Mouse (Mus musculus): ENCODE data around the gene Rnf208. TPM values are rescaled to one million over a fixed set of nuclear protein-coding genes. Genes with fewer than 3 reads are reported as not detected.

The Rnf208 gene
- 6.4 and 9.1 TPM in 2 replicates for polyA plus RNA-seq (2016; fragmentation: Nextera tagmentation; extraction: Ambion mirVana)

- Histone ChIP-seq H3K9me3 (no peaks in the 10 kb centered on the region), H3K4me1 (peaks cover 30% of the 10 kb centered on the region), H3K4me3 (peak within 1 kb of the TSS; percentile 70), H3K27me3 (ENCODE audit: insufficient read depth, poor library complexity, severe bottlenecking) (peaks cover 46% of the 10 kb centered on the region), H3K27ac (peak within 1 kb of the TSS; percentile 81), H3K36me3 (peaks cover 19% of the 10 kb centered on the region; the same call in 1 of the 2 replicates)
- WGBS = under 1% methylated on average over 59 of the region's 59 CpGs
- no peak for DNase-seq (ENCODE audit: low spot score)
These were observed at the start of gene Rnf208, which contains the start of gene Cysrt1 for GRCm38 (mm10) chr2:25242101-25242506. Rnf208 (plus strand) TSS chr2:25242255. Cysrt1 (minus strand) TSS chr2:25242452.

GRCm38 (mm10) chr2:25193330-25193770 lies 48.7 kb upstream of the Rnf208 start:
- peak; percentile 91 for DNase-seq (ENCODE audit: low spot score)
- Histone ChIP-seq H3K4me1 (peaks cover 48% of the 10 kb centered on the region), H3K36me3 (no peaks in the 10 kb centered on the region; the same call in 1 of the 2 replicates), H3K27ac (no peak overlapping the region), H3K9me3 (no peaks in the 10 kb centered on the region), H3K4me3 (no peak overlapping the region; the same call in 1 of the 2 replicates), H3K27me3 (ENCODE audit: insufficient read depth, poor library complexity, severe bottlenecking) (peaks cover 32% of the 10 kb centered on the region)
- 3% methylated on average over 6 of the region's 6 CpGs for WGBS

GRCm38 (mm10) chr2:25194006-25194405 lies 48.0 kb upstream of the Rnf208 start:
- Histone ChIP-seq H3K27ac (no peak overlapping the region), H3K4me3 (0 out of 2 replicates have a peak overlapping the region, but pooled peaks have one; percentile 2), H3K36me3 (peaks cover 2% of the 10 kb centered on the region), H3K27me3 (ENCODE audit: insufficient read depth, poor library complexity, severe bottlenecking) (peaks cover 32% of the 10 kb centered on the region), H3K9me3 (no peaks in the 10 kb centered on the region), H3K4me1 (peaks cover 48% of the 10 kb centered on the region)
- WGBS = 68% methylated on average over 5 of the region's 5 CpGs
- DNase-seq (ENCODE audit: low spot score) = no peak

GRCm38 (mm10) chr2:25194486-25195171 lies 47.4 kb upstream of the Rnf208 start:
- Histone ChIP-seq H3K4me1 (peaks cover 48% of the 10 kb centered on the region), H3K36me3 (peaks cover 8% of the 10 kb centered on the region), H3K27ac (0 out of 2 replicates have a peak overlapping the region, but pooled peaks have one; percentile 79), H3K9me3 (no peaks in the 10 kb centered on the region), H3K4me3 (0 out of 2 replicates have a peak overlapping the region, but pooled peaks have one; percentile 2), H3K27me3 (ENCODE audit: insufficient read depth, poor library complexity, severe bottlenecking) (peaks cover 32% of the 10 kb centered on the region)
- 77% methylated on average over 17 of the region's 17 CpGs for WGBS
- DNase-seq (ENCODE audit: low spot score) = no peak

- H3K9me3 ChIP-seq = no peaks in the 10 kb centered on the region
- peaks cover 48% of the 10 kb centered on the region for H3K4me1 ChIP-seq
- peaks cover 16% of the 10 kb centered on the region for H3K36me3 ChIP-seq
- no peak for DNase-seq (ENCODE audit: low spot score)
- peak overlapping the region; percentile 62 for H3K4me3 ChIP-seq
- WGBS = 14% methylated on average over 55 of the region's 55 CpGs
- H3K27ac ChIP-seq = peak overlapping the region; percentile 79
- H3K27me3 ChIP-seq (ENCODE audit: insufficient read depth, poor library complexity, severe bottlenecking) = peaks cover 32% of the 10 kb centered on the region
These were observed 46.6 kb upstream of the Rnf208 start for GRCm38 (mm10) chr2:25195211-25196156.

- peaks cover 25% of the 10 kb centered on the region for H3K36me3 ChIP-seq
- 7% methylated on average over 8 of the region's 8 CpGs for WGBS
- peaks cover 32% of the 10 kb centered on the region for H3K27me3 ChIP-seq (ENCODE audit: insufficient read depth, poor library complexity, severe bottlenecking)
- peak within 1 kb of the TSS; percentile 62 for H3K4me3 ChIP-seq
- peaks cover 48% of the 10 kb centered on the region for H3K4me1 ChIP-seq
- peak within 1 kb of the TSS; percentile 79 for H3K27ac ChIP-seq
- peak; percentile 90 for DNase-seq (ENCODE audit: low spot score)
- H3K9me3 ChIP-seq = no peaks in the 10 kb centered on the region
These were observed 45.7 kb upstream of the Rnf208 start, which contains the start of gene Tor4a for GRCm38 (mm10) chr2:25196172-25196954. Tor4a (minus strand) TSS chr2:25196886.

GRCm38 (mm10) chr2:25197191-25197590 lies 44.9 kb upstream of the Rnf208 start:
- Histone ChIP-seq H3K27me3 (ENCODE audit: insufficient read depth, poor library complexity, severe bottlenecking) (peaks cover 32% of the 10 kb centered on the region), H3K4me1 (peaks cover 48% of the 10 kb centered on the region), H3K36me3 (peaks cover 33% of the 10 kb centered on the region), H3K27ac (peak overlapping the region; percentile 79), H3K4me3 (peak overlapping the region; percentile 62), H3K9me3 (no peaks in the 10 kb centered on the region)
- no peak for DNase-seq (ENCODE audit: low spot score)
- WGBS = 22% methylated on average over 2 of the region's 2 CpGs

- H3K4me1 ChIP-seq = peaks cover 47% of the 10 kb centered on the region
- no peaks in the 10 kb centered on the region for H3K9me3 ChIP-seq
- DNase-seq (ENCODE audit: low spot score) = no peak
- no peak overlapping the region for H3K27ac ChIP-seq
- H3K27me3 ChIP-seq (ENCODE audit: insufficient read depth, poor library complexity, severe bottlenecking) = peaks cover 32% of the 10 kb centered on the region
- peaks cover 41% of the 10 kb centered on the region for H3K36me3 ChIP-seq
- H3K4me3 ChIP-seq = no peak overlapping the region
These were observed 44.1 kb upstream of the Rnf208 start for GRCm38 (mm10) chr2:25197946-25198345.

GRCm38 (mm10) chr2:25200631-25201030 lies 41.4 kb upstream of the Rnf208 start:
- Histone ChIP-seq H3K36me3 (peaks cover 68% of the 10 kb centered on the region), H3K9me3 (no peaks in the 10 kb centered on the region), H3K27ac (no peak overlapping the region), H3K4me3 (no peak overlapping the region), H3K4me1 (peaks cover 20% of the 10 kb centered on the region), H3K27me3 (ENCODE audit: insufficient read depth, poor library complexity, severe bottlenecking) (peaks cover 13% of the 10 kb centered on the region)
- no peak for DNase-seq (ENCODE audit: low spot score)
- WGBS = 92% methylated on average over 2 of the region's 2 CpGs

GRCm38 (mm10) chr2:25203631-25204214 lies 38.3 kb upstream of the Rnf208 start:
- Histone ChIP-seq H3K36me3 (peaks cover 98% of the 10 kb centered on the region), H3K27ac (no peak overlapping the region), H3K4me3 (no peak overlapping the region), H3K4me1 (no peaks in the 10 kb centered on the region; the same call in 1 of the 2 replicates), H3K27me3 (ENCODE audit: insufficient read depth, poor library complexity, severe bottlenecking) (no peaks in the 10 kb centered on the region), H3K9me3 (no peaks in the 10 kb centered on the region)
- WGBS = 60% methylated on average over 4 of the region's 4 CpGs
- no peak for DNase-seq (ENCODE audit: low spot score)

- no peak overlapping the region for H3K4me3 ChIP-seq
- H3K9me3 ChIP-seq = no peaks in the 10 kb centered on the region
- no peak overlapping the region for H3K27ac ChIP-seq
- peaks cover 17% of the 10 kb centered on the region for H3K4me1 ChIP-seq
- DNase-seq (ENCODE audit: low spot score) = no peak
- 91% methylated on average over 1 of the region's 1 CpGs for WGBS
- peaks cover 4% of the 10 kb centered on the region; the same call in 1 of the 2 replicates for H3K27me3 ChIP-seq (ENCODE audit: insufficient read depth, poor library complexity, severe bottlenecking)
- H3K36me3 ChIP-seq = peaks cover 65% of the 10 kb centered on the region
These were observed 34.5 kb upstream of the Rnf208 start for GRCm38 (mm10) chr2:25207593-25207992.

- H3K4me3 ChIP-seq = peak overlapping the region; percentile 97
- no peaks in the 10 kb centered on the region for H3K9me3 ChIP-seq
- peaks cover 31% of the 10 kb centered on the region for H3K27me3 ChIP-seq (ENCODE audit: insufficient read depth, poor library complexity, severe bottlenecking)
- under 1% methylated on average over 24 of the region's 24 CpGs for WGBS
- H3K4me1 ChIP-seq = peaks cover 17% of the 10 kb centered on the region
- H3K27ac ChIP-seq = peak overlapping the region; percentile 99
- no peak for DNase-seq (ENCODE audit: low spot score)
- H3K36me3 ChIP-seq = peaks cover 34% of the 10 kb centered on the region
These were observed 31.4 kb upstream of the Rnf208 start for GRCm38 (mm10) chr2:25210686-25211085.

Measured in heart, embryonic 10.5 days (tissue).